Mouse (Mus musculus) heart, embryonic 15.5 days (tissue): ENCODE data around the gene Rnf150. TPM values are rescaled to one million over a fixed set of nuclear protein-coding genes. Genes with fewer than 3 reads are reported as not detected.

ENCODE experiments used
- ATAC-seq: fragments of 200-750 bp; cut with Nextera tagmentation; replicated peaks from 2 replicates; pipeline ENCODE4 v1.8.0; 2017; ENCODE audit warnings: low read depth, moderate TSS enrichment; ENCODE audit not compliant: insufficient number of reproducible peaks, insufficient read depth, low FRiP score
- H3K27ac ChIP-seq: fragments of 300-500 bp; sonication (generic); 2 replicates; pipeline ENCODE4 v1.5.1; 2015; ENCODE audit warnings: mild to moderate bottlenecking, inconsistent platforms
- H3K27me3 ChIP-seq: fragments of 300-500 bp; sonication (generic); 2 replicates; pipeline ENCODE4 v1.6.1; 2015; ENCODE audit warnings: inconsistent platforms
- H3K36me3 ChIP-seq: fragments of 300-500 bp; sonication (generic); 2 replicates; pipeline ENCODE4 v1.6.1; 2015; ENCODE audit warnings: mild to moderate bottlenecking, inconsistent platforms
- H3K4me1 ChIP-seq: fragments of 300-500 bp; sonication (generic); replicated peaks from 2 replicates; pipeline ENCODE4 v1.6.1; 2015; ENCODE audit warnings: inconsistent platforms
- H3K4me2 ChIP-seq: fragments of 300-500 bp; sonication (generic); 2 replicates; pipeline ENCODE4 v1.6.1; 2015; ENCODE audit warnings: inconsistent platforms, mild to moderate bottlenecking, moderate library complexity
- H3K4me3 ChIP-seq: fragments of 300-500 bp; sonication (generic); 2 replicates; pipeline ENCODE4 v1.5.1; 2015; ENCODE audit warnings: mild to moderate bottlenecking, inconsistent platforms
- H3K9ac ChIP-seq: fragments of 300-500 bp; sonication (generic); 2 replicates; pipeline ENCODE4 v1.6.1; 2015; ENCODE audit warnings: mild to moderate bottlenecking, inconsistent platforms
- H3K9me3 ChIP-seq: fragments of 300-500 bp; sonication (generic); replicated peaks from 2 replicates; pipeline ENCODE4 v1.6.1; 2016; ENCODE audit warnings: inconsistent platforms
- WGBS: fragments of 180-500 bp; shearing (Covaris S2); methylation state at CpG from one replicate; pipeline ENCODE4 v1.1.7; 2015; ENCODE audit warnings: mixed read lengths; 5-methylcytosine and 5-hydroxymethylcytosine counted together
- polyA plus RNA-seq: library from polyadenylated mRNA; unstranded; fragments of >200 nt; fragmentation: Nextera tagmentation; extraction: Ambion mirVana; gene quantifications from 2 replicates; pipeline ENCODE4 v1.2.1, GENCODE M21; 2015

Gene Rnf150
- 0.74 and 0.86 TPM in 2 replicates for polyA plus RNA-seq

GRCm38 (mm10) chr8:82863041-82863744 is at the start of gene Rnf150:
TSS of gene Rnf150 (plus strand) at chr8:82863356.
- Histone ChIP-seq H3K9me3 (no peaks in the 10 kb centered on the region), H3K27ac (peak within 1 kb of the TSS; percentile 78), H3K36me3 (no peaks in the 10 kb centered on the region), H3K4me3 (peak within 1 kb of the TSS; percentile 73), H3K4me2 (peak within 1 kb of the TSS; percentile 93), H3K9ac (peak within 1 kb of the TSS; percentile 77), H3K4me1 (peaks cover 15% of the 10 kb centered on the region), H3K27me3 (no peaks in the 10 kb centered on the region)
- ATAC-seq: peak; percentile 69
- WGBS: under 1% methylated on average over 39 of the region's 39 CpGs

- H3K4me1 ChIP-seq: no peaks in the 10 kb centered on the region
- no peak overlapping the region for H3K4me2 ChIP-seq
- no peaks in the 10 kb centered on the region for H3K27me3 ChIP-seq
- H3K9ac ChIP-seq: no peak overlapping the region
- H3K4me3 ChIP-seq: no peak overlapping the region
- H3K36me3 ChIP-seq: no peaks in the 10 kb centered on the region
- H3K9me3 ChIP-seq: no peaks in the 10 kb centered on the region
- ATAC-seq: no peak
- H3K27ac ChIP-seq: no peak overlapping the region
- WGBS: 66% methylated on average over 11 of the region's 11 CpGs
Observed at GRCm38 (mm10) chr8:82826135-82827046, 36.8 kb upstream of the Rnf150 start.

- H3K36me3 ChIP-seq: no peaks in the 10 kb centered on the region
- WGBS: 62% methylated on average over 3 of the region's 3 CpGs
- no peak for ATAC-seq
Observed at GRCm38 (mm10) chr8:82840415-82840814, 22.7 kb upstream of the Rnf150 start.

GRCm38 (mm10) chr8:82840963-82841362 is 22.2 kb upstream of the Rnf150 start:
- Histone ChIP-seq H3K4me1 (no peaks in the 10 kb centered on the region), H3K36me3 (no peaks in the 10 kb centered on the region), H3K27me3 (no peaks in the 10 kb centered on the region), H3K4me3 (no peak overlapping the region), H3K9ac (no peak overlapping the region), H3K27ac (no peak overlapping the region), H3K9me3 (no peaks in the 10 kb centered on the region), H3K4me2 (no peak overlapping the region)
- 17% methylated on average over 1 of the region's 1 CpGs for WGBS
- ATAC-seq: no peak

More at GRCm38 (mm10) chr8:82840415-82840814, 22.7 kb upstream of the Rnf150 start:
- Histone ChIP-seq H3K4me3 (no peak overlapping the region), H3K9ac (no peak overlapping the region), H3K4me1 (no peaks in the 10 kb centered on the region), H3K27ac (no peak overlapping the region), H3K4me2 (no peak overlapping the region), H3K9me3 (no peaks in the 10 kb centered on the region), H3K27me3 (no peaks in the 10 kb centered on the region)

- H3K36me3 ChIP-seq: no peaks in the 10 kb centered on the region
- H3K4me2 ChIP-seq: no peak overlapping the region
- no peak for ATAC-seq
- 44% methylated on average over 6 of the region's 6 CpGs for WGBS
- no peaks in the 10 kb centered on the region for H3K27me3 ChIP-seq
- H3K4me3 ChIP-seq: no peak overlapping the region
- H3K9ac ChIP-seq: no peak overlapping the region
- no peaks in the 10 kb centered on the region for H3K4me1 ChIP-seq
- no peaks in the 10 kb centered on the region for H3K9me3 ChIP-seq
- H3K27ac ChIP-seq: no peak overlapping the region
Observed at GRCm38 (mm10) chr8:82841520-82842142, 21.5 kb upstream of the Rnf150 start.

- WGBS: 20% methylated on average over 1 of the region's 1 CpGs
- ATAC-seq: no peak
- Histone ChIP-seq H3K27me3 (no peaks in the 10 kb centered on the region), H3K9me3 (no peaks in the 10 kb centered on the region), H3K9ac (no peak overlapping the region), H3K4me2 (no peak overlapping the region), H3K4me3 (no peak overlapping the region), H3K27ac (no peak overlapping the region), H3K4me1 (no peaks in the 10 kb centered on the region), H3K36me3 (no peaks in the 10 kb centered on the region)
Observed at GRCm38 (mm10) chr8:82843697-82844096, 19.5 kb upstream of the Rnf150 start.

GRCm38 (mm10) chr8:82844413-82844812 is 18.7 kb upstream of the Rnf150 start:
- ATAC-seq: no peak

GRCm38 (mm10) chr8:82846098-82846497 is 17.1 kb upstream of the Rnf150 start:
- H3K9me3 ChIP-seq: no peaks in the 10 kb centered on the region
- 62% methylated on average over 2 of the region's 2 CpGs for WGBS
- no peak overlapping the region for H3K9ac ChIP-seq
- no peak overlapping the region for H3K4me2 ChIP-seq
- H3K36me3 ChIP-seq: no peaks in the 10 kb centered on the region
- H3K4me3 ChIP-seq: no peak overlapping the region
- H3K27ac ChIP-seq: no peak overlapping the region
- no peak for ATAC-seq
- no peaks in the 10 kb centered on the region for H3K4me1 ChIP-seq
- H3K27me3 ChIP-seq: no peaks in the 10 kb centered on the region

More at GRCm38 (mm10) chr8:82844413-82844812, 18.7 kb upstream of the Rnf150 start:
- H3K4me3 ChIP-seq: no peak overlapping the region
- H3K27ac ChIP-seq: no peak overlapping the region
- H3K27me3 ChIP-seq: no peaks in the 10 kb centered on the region
- H3K9ac ChIP-seq: no peak overlapping the region
- H3K36me3 ChIP-seq: no peaks in the 10 kb centered on the region
- no peaks in the 10 kb centered on the region for H3K4me1 ChIP-seq
- 43% methylated on average over 1 of the region's 1 CpGs for WGBS
- no peak overlapping the region for H3K4me2 ChIP-seq
- H3K9me3 ChIP-seq: no peaks in the 10 kb centered on the region

GRCm38 (mm10) chr8:82846730-82847129 is 16.4 kb upstream of the Rnf150 start:
- Histone ChIP-seq H3K27ac (no peak overlapping the region), H3K4me2 (no peak overlapping the region), H3K27me3 (no peaks in the 10 kb centered on the region), H3K9me3 (no peaks in the 10 kb centered on the region), H3K9ac (no peak overlapping the region), H3K4me1 (no peaks in the 10 kb centered on the region), H3K4me3 (no peak overlapping the region), H3K36me3 (no peaks in the 10 kb centered on the region)
- 61% methylated on average over 4 of the region's 4 CpGs for WGBS
- no peak for ATAC-seq

- ATAC-seq: no peak
- no peak overlapping the region for H3K27ac ChIP-seq
Observed at GRCm38 (mm10) chr8:82858541-82859342, 4.4 kb upstream of the Rnf150 start.

GRCm38 (mm10) chr8:82859343-82859620 is 3.9 kb upstream of the Rnf150 start:
- Histone ChIP-seq H3K4me3 (no peak overlapping the region), H3K27me3 (no peaks in the 10 kb centered on the region), H3K9me3 (no peaks in the 10 kb centered on the region), H3K4me2 (no peak overlapping the region), H3K9ac (no peak overlapping the region), H3K4me1 (peaks cover 2% of the 10 kb centered on the region), H3K36me3 (no peaks in the 10 kb centered on the region), H3K27ac (no peak overlapping the region)
- ATAC-seq: no peak
- 39% methylated on average over 2 of the region's 2 CpGs for WGBS

More at GRCm38 (mm10) chr8:82858541-82859342, 4.4 kb upstream of the Rnf150 start:
- Histone ChIP-seq H3K4me2 (no peak overlapping the region), H3K9ac (no peak overlapping the region), H3K4me1 (peaks cover 2% of the 10 kb centered on the region), H3K9me3 (no peaks in the 10 kb centered on the region), H3K27me3 (no peaks in the 10 kb centered on the region), H3K4me3 (no peak overlapping the region), H3K36me3 (no peaks in the 10 kb centered on the region)
- WGBS: 45% methylated on average over 9 of the region's 9 CpGs
